Mouse (Mus musculus) urinary bladder, postnatal 14 days (tissue): Measurements from ENCODE around the gene Art1.

Experiments used
- DNase-seq: peaks from one replicate; pipeline ENCODE4 v3.0.0; 2021; ENCODE audit warnings: low spot score

Gene Art1

DNA sequence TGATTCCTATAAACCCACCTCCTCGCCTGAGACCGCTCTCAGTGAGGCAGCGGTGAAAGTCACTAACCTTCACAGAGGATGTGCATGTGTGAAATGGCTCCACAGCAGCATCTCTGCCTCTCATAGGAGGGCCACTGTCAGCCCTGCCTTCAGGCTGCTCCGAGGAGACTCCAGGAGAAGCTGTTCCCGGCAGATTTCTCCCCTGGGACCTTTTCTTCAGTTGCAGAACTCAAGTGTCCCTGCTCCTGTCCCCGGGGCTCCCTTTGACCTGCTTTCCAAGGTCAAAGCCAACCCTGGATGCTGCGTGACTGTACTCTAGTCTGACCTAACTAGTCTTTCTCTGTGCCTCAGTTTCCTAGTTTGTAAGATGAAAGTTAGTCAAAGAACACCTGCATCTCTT lies 7.6 kb downstream of the Art1 start, which contains the start of gene Art5:
Gene Art5 (minus strand): TSS at position 319 of the 400 bp plus-strand sequence.
- no peak for DNase-seq

DNA sequence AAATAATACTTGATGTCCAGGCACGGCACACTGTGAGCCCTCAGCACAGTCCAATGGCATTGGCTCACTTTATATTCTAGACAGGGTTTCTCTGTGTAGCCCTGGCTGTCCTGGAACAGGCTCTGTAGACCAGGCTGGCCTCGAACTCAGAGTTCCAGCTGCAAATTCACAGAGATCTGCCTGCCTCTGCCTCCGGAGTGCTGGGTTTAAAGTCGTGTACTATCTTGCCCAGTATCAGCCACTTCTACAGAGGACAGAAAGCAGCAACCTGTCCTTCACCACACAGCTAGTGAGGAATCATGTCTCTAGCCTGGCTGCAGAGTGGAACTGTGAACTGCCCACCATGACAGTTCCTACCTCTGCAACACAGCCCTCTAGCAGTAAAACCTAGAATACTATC lies 8.2 kb downstream of the Art1 start:
- no peak for DNase-seq

- DNase-seq, result no peak
Measured at GRCm38 (mm10) chr7:102113151-102113729, 11.7 kb downstream of the Art1 start.

DNA sequence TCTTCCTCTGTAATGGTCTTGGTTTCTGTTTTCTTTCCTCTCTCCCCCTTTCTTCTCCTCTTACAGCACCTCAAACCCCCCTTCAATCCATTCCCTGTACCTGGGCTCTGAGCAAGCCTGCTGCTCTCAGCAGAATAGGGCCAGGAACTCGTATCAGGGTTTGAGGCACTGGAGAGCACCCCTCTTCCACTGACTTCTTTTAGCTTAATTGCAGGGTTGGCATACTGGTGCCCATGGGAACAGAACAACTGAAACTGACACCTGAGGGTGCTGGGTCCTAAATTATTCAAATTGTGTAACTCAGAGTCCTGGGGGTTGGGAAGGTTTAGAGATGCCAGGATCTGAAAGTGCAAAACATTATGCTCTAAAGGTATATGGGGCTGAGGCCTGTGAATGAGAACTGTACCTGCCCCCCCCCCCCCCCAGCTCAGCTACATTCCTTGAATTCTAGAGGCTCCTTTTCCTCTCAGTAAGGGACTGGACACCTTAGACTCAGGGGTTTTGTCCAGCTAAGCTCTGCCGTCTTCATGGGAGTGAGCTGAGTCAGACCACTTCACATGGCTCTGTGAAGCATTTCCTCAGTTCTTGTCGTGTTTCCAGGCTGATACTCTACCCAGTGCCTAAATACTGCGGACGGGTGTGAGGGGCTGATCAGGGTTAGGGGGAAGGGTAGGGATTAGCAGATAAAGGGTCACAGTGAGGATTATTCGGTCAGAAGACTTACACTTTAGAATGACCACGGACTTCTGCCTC lies 15.2 kb downstream of the Art1 start, which contains the start of gene Chrna10:
Gene Chrna10 (minus strand): TSS at position 250 of the 753 bp plus-strand sequence.
- no peak for DNase-seq

DNA sequence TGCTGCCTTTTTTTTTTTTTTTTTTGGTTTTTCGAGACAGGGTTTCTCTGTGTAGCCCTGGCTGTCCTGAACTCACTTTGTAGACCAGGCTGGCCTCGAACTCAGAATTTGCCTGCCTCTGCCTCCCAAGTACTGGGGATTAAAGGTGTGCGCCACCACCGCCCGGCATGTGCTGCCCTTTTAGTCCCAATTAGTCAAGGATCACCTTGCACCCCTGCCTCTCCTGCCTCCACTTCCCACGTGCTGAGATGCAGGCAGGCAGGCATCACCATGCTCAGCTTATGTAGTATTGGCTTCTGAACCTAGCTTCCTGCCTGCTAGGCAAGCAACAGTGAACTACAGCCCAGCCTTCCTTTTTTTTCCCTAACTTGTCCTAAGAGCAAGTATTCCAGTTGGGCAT lies 15.8 kb downstream of the Art1 start:
- no peak for DNase-seq

DNA sequence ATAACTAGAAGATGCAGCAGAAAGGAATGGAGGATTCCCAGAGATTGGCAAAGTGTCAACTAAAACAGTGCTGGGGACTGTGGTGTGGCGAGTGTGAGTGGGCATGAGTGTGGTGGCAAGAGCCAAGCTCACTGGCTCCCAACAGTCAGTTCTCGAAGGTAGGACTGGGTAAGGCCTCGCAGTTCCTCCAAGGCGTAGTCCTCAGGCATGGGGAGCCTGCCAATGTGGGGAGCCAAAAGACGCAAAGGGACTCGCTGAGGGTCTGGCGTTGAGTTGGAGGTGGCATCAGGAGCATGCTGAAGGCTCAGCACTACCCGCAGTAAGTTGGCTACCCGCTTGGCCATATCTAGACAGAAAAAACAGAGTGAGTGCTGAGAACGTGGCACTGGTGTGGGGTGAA lies 18.8 kb downstream of the Art1 start:
- no peak for DNase-seq

DNA sequence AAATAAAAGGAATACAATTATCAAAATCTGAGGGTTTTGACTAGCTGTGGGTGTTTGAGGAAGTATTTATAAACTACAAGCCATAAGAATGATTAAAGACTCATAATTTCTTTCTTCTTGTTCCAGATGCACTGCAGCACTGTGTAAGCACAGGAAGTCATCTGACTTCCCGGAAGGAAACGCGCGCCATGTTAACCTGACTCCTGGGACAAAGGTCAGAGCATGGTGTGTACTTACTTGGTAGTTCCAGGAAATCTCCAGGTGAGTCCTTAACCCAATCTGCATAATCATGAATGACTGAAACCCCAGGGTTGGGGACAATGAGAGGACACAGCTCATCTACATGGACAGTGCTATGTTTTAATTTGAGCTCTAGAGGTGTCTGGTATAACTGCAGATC lies 30.9 kb downstream of the Art1 start:
- DNase-seq, result no peak

DNA sequence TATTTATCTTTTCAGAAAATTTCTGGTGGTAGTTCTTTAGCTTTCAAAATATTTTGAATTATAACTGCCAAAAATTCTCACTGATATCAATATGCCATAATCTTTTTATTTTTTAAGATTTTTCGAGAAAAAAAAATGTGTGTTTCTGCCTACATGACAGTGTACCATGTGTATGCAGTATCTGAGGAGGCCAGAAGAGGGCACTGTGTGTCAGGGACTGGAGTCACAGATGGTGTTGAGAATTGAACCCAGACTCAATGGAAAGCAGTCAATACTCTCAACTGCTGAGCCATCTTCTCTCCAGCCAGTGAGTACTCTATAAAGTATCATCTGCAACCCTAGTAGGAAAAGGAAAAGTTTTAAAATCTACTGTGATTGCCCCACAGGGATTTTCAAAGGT lies 35.9 kb downstream of the Art1 start:
- peak; percentile 18 for DNase-seq

GRCm38 (mm10) chr7:102137898-102138297 lies 36.4 kb downstream of the Art1 start:
- DNase-seq, result no peak

GRCm38 (mm10) chr7:102153691-102154090 lies 52.1 kb downstream of the Art1 start:
- no peak for DNase-seq
